Mouse (Mus musculus) adrenal gland, adult 8-10 months (tissue): ENCODE measurements around the gene Golgb1. TPM values are rescaled to one million over a fixed set of nuclear protein-coding genes. Genes with fewer than 3 reads are reported as not detected.

Source experiments
- DNase-seq: peaks from one replicate; pipeline ENCODE4 v3.0.0; 2022
- total RNA-seq, 4 experiments: library from RNA; stranded (reverse); gene quantifications; 2 replicates each; pipeline ENCODE4 v1.2.4; 2022

Gene Golgb1
- total RNA-seq, 4 experiments from 2014 or later: 104 to 125 (median 116) TPM

- DNase-seq: no peak
Measured at GRCm38 (mm10) chr16:36920410-36920809, 45.5 kb downstream of the Golgb1 start.

- no peak for DNase-seq
Measured at GRCm38 (mm10) chr16:36921067-36921613, 46.2 kb downstream of the Golgb1 start.

- DNase-seq: no peak
Measured at GRCm38 (mm10) chr16:36921980-36922379, 47.0 kb downstream of the Golgb1 start.

GRCm38 (mm10) chr16:36924312-36924711, 49.4 kb downstream of the Golgb1 start:
- DNase-seq: no peak

GRCm38 (mm10) chr16:36925351-36925750, 50.4 kb downstream of the Golgb1 start:
- DNase-seq: no peak

- no peak for DNase-seq
Measured at GRCm38 (mm10) chr16:36925797-36926196, 50.9 kb downstream of the Golgb1 start.

GRCm38 (mm10) chr16:36926514-36927447, 51.8 kb downstream of the Golgb1 start:
- DNase-seq: no peak

GRCm38 (mm10) chr16:36927495-36928105, 52.7 kb downstream of the Golgb1 start:
- no peak for DNase-seq

- DNase-seq: no peak
Measured at GRCm38 (mm10) chr16:36928106-36928500, 53.2 kb downstream of the Golgb1 start.

- DNase-seq: peak; percentile 57
Measured at GRCm38 (mm10) chr16:36929216-36929615, 54.3 kb downstream of the Golgb1 start.

GRCm38 (mm10) chr16:36930231-36931136, 55.5 kb downstream of the Golgb1 start:
- DNase-seq: peak; percentile 64

- DNase-seq: no peak
Measured at GRCm38 (mm10) chr16:36931381-36931780, 56.4 kb downstream of the Golgb1 start.

GRCm38 (mm10) chr16:36931976-36932375, 57.0 kb downstream of the Golgb1 start:
- no peak for DNase-seq

- DNase-seq: no peak
Measured at GRCm38 (mm10) chr16:36932546-36932945, 57.6 kb downstream of the Golgb1 start.

GRCm38 (mm10) chr16:36934131-36934840, 59.3 kb downstream of the Golgb1 start:
- DNase-seq: peak; percentile 42

- DNase-seq: no peak
Measured at GRCm38 (mm10) chr16:36934841-36935620, 60.1 kb downstream of the Golgb1 start, which contains the start of gene Hcls1. Gene Hcls1, plus strand, starts transcription at chr16:36934983.

- no peak for DNase-seq
Measured at GRCm38 (mm10) chr16:36935814-36936213, 60.9 kb downstream of the Golgb1 start.

- peak; percentile 53 for DNase-seq
Measured at GRCm38 (mm10) chr16:36941137-36941727, 66.3 kb downstream of the Golgb1 start.

- DNase-seq: no peak
Measured at GRCm38 (mm10) chr16:36941895-36942294, 67.0 kb downstream of the Golgb1 start.

- DNase-seq: no peak
Measured at GRCm38 (mm10) chr16:36943591-36943990, 68.7 kb downstream of the Golgb1 start.
